Mouse (Mus musculus) heart, embryonic 11.5 days (tissue): ENCODE data around the gene Rbm20. TPM values are rescaled to one million over a fixed set of nuclear protein-coding genes. Genes with fewer than 3 reads are reported as not detected.

ENCODE experiments used
- ATAC-seq: fragments of 200-750 bp; cut with Nextera tagmentation; replicated peaks from 2 replicates; pipeline ENCODE4 v1.8.0; 2017; ENCODE audit warnings: moderate library complexity; ENCODE audit not compliant: insufficient number of reproducible peaks, low FRiP score, low TSS enrichment
- H3K27ac ChIP-seq: fragments of 300-500 bp; sonication (generic); 2 replicates; pipeline ENCODE4 v1.5.1; 2014; ENCODE audit warnings: mild to moderate bottlenecking, low read depth, low read length
- H3K27me3 ChIP-seq: fragments of 300-500 bp; sonication (generic); 2 replicates; pipeline ENCODE4 v1.6.1; 2014; ENCODE audit warnings: mild to moderate bottlenecking, low read length, mixed read lengths; ENCODE audit not compliant: control insufficient read depth, insufficient read depth
- H3K36me3 ChIP-seq: fragments of 300-500 bp; sonication (generic); 2 replicates; pipeline ENCODE4 v1.6.1; 2014; ENCODE audit warnings: mild to moderate bottlenecking, low read length, moderate library complexity, mixed read lengths; ENCODE audit not compliant: control insufficient read depth, insufficient read depth
- H3K4me1 ChIP-seq: fragments of 300-500 bp; sonication (generic); 2 replicates; pipeline ENCODE4 v1.6.1; 2014; ENCODE audit warnings: low read length; ENCODE audit not compliant: control insufficient read depth, insufficient read depth
- H3K4me2 ChIP-seq: fragments of 300-500 bp; sonication (generic); 2 replicates; pipeline ENCODE4 v1.6.1; 2014; ENCODE audit warnings: mild to moderate bottlenecking, moderate library complexity
- H3K4me3 ChIP-seq: fragments of 300-500 bp; sonication (generic); 2 replicates; pipeline ENCODE4 v1.5.1; 2014; ENCODE audit warnings: low read depth, low read length
- H3K9ac ChIP-seq: fragments of 300-500 bp; sonication (generic); 2 replicates; pipeline ENCODE4 v1.6.1; 2014; ENCODE audit warnings: mild to moderate bottlenecking, low read depth, low read length, moderate library complexity
- H3K9me3 ChIP-seq: fragments of 300-500 bp; sonication (generic); replicated peaks from 2 replicates; pipeline ENCODE4 v1.6.1; 2016; ENCODE audit warnings: low read length; ENCODE audit not compliant: control insufficient read depth
- WGBS: fragments of 180-500 bp; shearing (Covaris S2); extraction: QIAGEN DNeasy Blood & Tissue Kit; methylation state at CpG from one replicate; pipeline ENCODE4 v1.1.7; 2014; ENCODE audit not compliant: insufficient replicate concordance; 5-methylcytosine and 5-hydroxymethylcytosine counted together
- polyA plus RNA-seq: library from polyadenylated mRNA; unstranded; fragments of >200 nt; fragmentation: Nextera tagmentation; extraction: Ambion mirVana; gene quantifications from 2 replicates; pipeline ENCODE4 v1.2.1, GENCODE M21; 2014

Gene Rbm20
- polyA plus RNA-seq = 25.0 and 36.4 TPM in 2 replicates

GRCm38 (mm10) chr19:53676718-53677634 lies at the start of gene Rbm20:
Rbm20 (plus strand) TSS chr19:53677306.
- Histone ChIP-seq H3K27ac (peak within 1 kb of the TSS; percentile 92), H3K36me3 (no peaks in the 10 kb centered on the region), H3K4me1 (peaks cover 11% of the 10 kb centered on the region; the same call in 1 of the 2 replicates), H3K9me3 (no peaks in the 10 kb centered on the region), H3K9ac (peak within 1 kb of the TSS; percentile 97), H3K4me2 (peak within 1 kb of the TSS; percentile 89), H3K27me3 (peaks cover 15% of the 10 kb centered on the region), H3K4me3 (peak within 1 kb of the TSS; percentile 77)
- WGBS = under 1% methylated on average over 79 of the region's 82 CpGs
- peak; percentile 85 for ATAC-seq

GRCm38 (mm10) chr19:53638041-53638440 lies 39.1 kb upstream of the Rbm20 start:
- no peak overlapping the region for H3K9ac ChIP-seq
- no peak overlapping the region for H3K27ac ChIP-seq
- H3K4me3 ChIP-seq = no peak overlapping the region
- H3K4me1 ChIP-seq = no peaks in the 10 kb centered on the region
- no peak overlapping the region for H3K4me2 ChIP-seq
- H3K27me3 ChIP-seq = no peaks in the 10 kb centered on the region
- peaks cover 45% of the 10 kb centered on the region for H3K36me3 ChIP-seq
- no peaks in the 10 kb centered on the region for H3K9me3 ChIP-seq
- no peak for ATAC-seq
- 97% methylated on average over 2 of the region's 2 CpGs for WGBS

- Histone ChIP-seq H3K27ac (no peak overlapping the region), H3K36me3 (peaks cover 49% of the 10 kb centered on the region), H3K27me3 (no peaks in the 10 kb centered on the region), H3K9me3 (no peaks in the 10 kb centered on the region), H3K9ac (no peak overlapping the region), H3K4me2 (no peak overlapping the region), H3K4me3 (no peak overlapping the region), H3K4me1 (no peaks in the 10 kb centered on the region)
- ATAC-seq = no peak
- 86% methylated on average over 8 of the region's 8 CpGs for WGBS
Measured at GRCm38 (mm10) chr19:53638727-53639126, 38.4 kb upstream of the Rbm20 start.

DNA sequence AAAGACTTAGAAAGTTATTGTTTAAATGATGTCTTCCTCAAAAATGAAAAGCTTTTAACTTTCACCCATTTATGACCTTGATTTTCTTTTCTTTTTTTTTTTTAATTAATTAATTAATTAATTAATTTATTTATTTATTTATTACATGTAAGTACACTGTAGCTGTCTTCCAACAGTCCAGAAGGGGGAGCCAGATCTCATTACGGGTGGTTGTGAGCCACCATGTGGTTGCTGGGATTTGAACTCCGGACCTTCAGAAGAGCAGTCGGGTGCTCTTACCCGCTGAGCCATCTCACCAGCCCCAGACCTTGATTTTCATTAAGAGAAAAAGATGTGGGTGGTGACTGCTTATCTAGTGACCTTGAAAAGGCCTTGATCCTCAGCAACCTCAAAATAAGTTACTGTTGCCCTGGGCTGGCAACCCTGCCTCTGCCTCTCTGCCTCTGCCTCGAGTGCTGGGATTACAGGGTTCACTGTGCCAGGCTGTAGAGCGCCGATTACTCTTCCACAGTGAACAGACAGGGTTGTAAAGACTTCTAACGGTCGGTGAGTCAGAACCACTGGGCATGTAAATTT lies 33.0 kb upstream of the Rbm20 start:
- Histone ChIP-seq H3K4me3 (no peak overlapping the region), H3K27me3 (no peaks in the 10 kb centered on the region), H3K27ac (no peak overlapping the region), H3K9me3 (no peaks in the 10 kb centered on the region), H3K4me1 (peaks cover 6% of the 10 kb centered on the region), H3K4me2 (no peak overlapping the region), H3K9ac (no peak overlapping the region), H3K36me3 (peaks cover 49% of the 10 kb centered on the region)
- ATAC-seq = no peak
- WGBS = 89% methylated on average over 9 of the region's 9 CpGs

GRCm38 (mm10) chr19:53647301-53647700 lies 29.8 kb upstream of the Rbm20 start:
- Histone ChIP-seq H3K4me1 (peaks cover 17% of the 10 kb centered on the region), H3K36me3 (peaks cover 26% of the 10 kb centered on the region), H3K9me3 (no peaks in the 10 kb centered on the region), H3K9ac (no peak overlapping the region), H3K4me2 (no peak overlapping the region), H3K27ac (no peak overlapping the region), H3K4me3 (no peak overlapping the region), H3K27me3 (no peaks in the 10 kb centered on the region)
- no peak for ATAC-seq
- 76% methylated on average over 9 of the region's 9 CpGs for WGBS

DNA sequence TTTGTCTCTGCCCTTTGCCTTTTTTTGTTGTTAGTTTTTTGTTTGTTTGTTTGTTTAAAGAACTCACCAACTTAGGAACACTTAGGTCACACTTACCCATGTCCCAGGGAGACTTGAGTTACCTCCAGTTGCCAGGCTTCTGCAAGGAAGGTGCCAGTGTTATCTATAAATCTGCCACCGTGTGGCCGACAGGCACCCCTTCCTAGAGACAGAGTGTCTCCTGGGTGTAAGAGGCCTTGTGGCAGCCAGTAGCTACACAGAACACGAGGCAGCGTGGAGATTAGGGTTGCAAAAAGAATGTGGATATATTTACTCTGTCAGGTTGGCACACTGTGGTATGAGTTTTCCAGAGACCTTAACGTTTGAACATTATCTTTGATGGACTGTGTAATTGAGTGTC lies 29.1 kb upstream of the Rbm20 start:
- no peaks in the 10 kb centered on the region for H3K9me3 ChIP-seq
- no peak overlapping the region for H3K9ac ChIP-seq
- no peak overlapping the region for H3K27ac ChIP-seq
- H3K27me3 ChIP-seq = no peaks in the 10 kb centered on the region
- peaks cover 23% of the 10 kb centered on the region for H3K4me1 ChIP-seq
- H3K4me2 ChIP-seq = no peak overlapping the region
- no peak for ATAC-seq
- WGBS = 43% methylated on average over 5 of the region's 5 CpGs
- H3K4me3 ChIP-seq = no peak overlapping the region
- H3K36me3 ChIP-seq = peaks cover 24% of the 10 kb centered on the region

DNA sequence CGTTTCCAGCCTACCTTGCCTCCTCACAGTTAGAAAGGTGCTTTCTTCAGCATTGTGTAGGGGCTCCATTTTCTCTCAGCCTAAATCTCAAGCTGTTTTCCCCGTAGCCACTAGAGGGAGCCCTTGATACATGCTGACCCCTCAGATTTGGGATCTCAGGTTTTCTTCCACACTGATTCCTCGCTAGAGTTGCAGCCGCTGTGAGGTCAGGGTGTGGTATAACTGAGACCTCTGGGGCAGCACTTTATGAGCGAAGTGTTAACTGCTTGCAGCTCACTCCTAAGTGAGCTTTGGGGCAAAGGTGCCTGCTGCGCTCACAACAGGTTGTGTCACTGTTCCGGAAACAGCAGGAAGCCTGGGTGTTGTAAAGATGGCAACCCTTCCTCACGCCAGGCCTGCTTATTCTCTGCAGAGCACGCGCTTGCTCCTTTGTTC lies 28.3 kb upstream of the Rbm20 start:
- no peaks in the 10 kb centered on the region for H3K27me3 ChIP-seq
- H3K27ac ChIP-seq = no peak overlapping the region
- no peak overlapping the region for H3K4me3 ChIP-seq
- peak overlapping the region; percentile 34 for H3K4me2 ChIP-seq
- H3K4me1 ChIP-seq = peaks cover 28% of the 10 kb centered on the region
- ATAC-seq = no peak
- H3K9ac ChIP-seq = no peak overlapping the region
- 39% methylated on average over 10 of the region's 10 CpGs for WGBS
- H3K36me3 ChIP-seq = peaks cover 18% of the 10 kb centered on the region
- no peaks in the 10 kb centered on the region for H3K9me3 ChIP-seq

DNA sequence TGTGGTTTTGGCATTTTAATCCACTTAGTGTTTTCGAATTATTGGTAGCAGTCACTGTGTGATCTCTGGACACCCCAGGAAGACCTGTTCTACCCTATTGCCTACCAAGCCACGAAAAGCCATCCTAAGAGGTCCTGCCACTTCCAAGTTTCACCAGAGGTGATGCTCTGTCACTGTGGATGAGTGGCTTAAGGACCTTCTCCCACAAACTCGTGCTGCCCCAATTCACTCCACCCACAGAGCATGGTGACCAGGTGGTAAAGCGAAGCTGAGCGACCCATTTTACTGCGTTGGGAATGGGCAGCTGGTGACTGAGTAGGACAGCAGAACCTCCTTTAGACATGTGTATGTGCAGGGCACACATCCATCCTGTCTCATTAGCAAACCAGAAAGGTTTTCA lies 27.7 kb upstream of the Rbm20 start:
- 0 out of 2 replicates have a peak overlapping the region, but pooled peaks have one; percentile 15 for H3K27ac ChIP-seq
- H3K36me3 ChIP-seq = peaks cover 15% of the 10 kb centered on the region
- 72% methylated on average over 6 of the region's 6 CpGs for WGBS
- no peaks in the 10 kb centered on the region for H3K27me3 ChIP-seq
- no peaks in the 10 kb centered on the region for H3K9me3 ChIP-seq
- H3K9ac ChIP-seq = no peak overlapping the region
- peaks cover 33% of the 10 kb centered on the region for H3K4me1 ChIP-seq
- peak; percentile 47; the same call in 1 of the 2 replicates for ATAC-seq
- no peak overlapping the region for H3K4me3 ChIP-seq
- no peak overlapping the region for H3K4me2 ChIP-seq
